Mouse (Mus musculus) heart, postnatal 0 days (tissue): ENCODE measurements around the gene Ooep. TPM values are rescaled to one million over a fixed set of nuclear protein-coding genes. Genes with fewer than 3 reads are reported as not detected.
A peak's percentile ranks its signal among the peaks of the same experiment; 100 is the strongest.
"Not testable (repeated sequence)": the region's sequence is repeated elsewhere in the genome, so short reads cannot be mapped to it uniquely, and the experiment has no call there.

Experiments used
- ATAC-seq: fragments of 200-750 bp; cut with Nextera tagmentation; 2 replicates; pipeline ENCODE4 v1.8.0; 2017; ENCODE audit warnings: low read depth, moderate number of reproducible peaks, moderate library complexity; ENCODE audit not compliant: insufficient read depth
- DNase-seq: peaks from one replicate; pipeline ENCODE4 v3.0.0-alpha.2; 2016; ENCODE audit warnings: low spot score
- H3K27ac ChIP-seq: fragments of 300-500 bp; sonication (generic); 2 replicates; pipeline ENCODE4 v1.5.1; 2014; ENCODE audit warnings: low read depth, mild to moderate bottlenecking
- H3K27me3 ChIP-seq: fragments of 300-500 bp; sonication (generic); 2 replicates; pipeline ENCODE4 v1.6.1; 2014; ENCODE audit warnings: low read length, mixed read lengths; ENCODE audit not compliant: control insufficient read depth, insufficient read depth
- H3K36me3 ChIP-seq: fragments of 300-500 bp; sonication (generic); replicated peaks from 2 replicates; pipeline ENCODE4 v1.6.1; 2014; ENCODE audit warnings: low read length, mixed read lengths; ENCODE audit not compliant: control insufficient read depth, insufficient read depth
- H3K4me1 ChIP-seq: fragments of 300-500 bp; sonication (generic); 2 replicates; pipeline ENCODE4 v1.6.1; 2014; ENCODE audit warnings: antibody characterized with exemption; ENCODE audit not compliant: control insufficient read depth, insufficient read depth
- H3K4me2 ChIP-seq: fragments of 300-500 bp; sonication (generic); 2 replicates; pipeline ENCODE4 v1.6.1; 2014; ENCODE audit warnings: low read depth, mild to moderate bottlenecking, low read length, moderate library complexity
- H3K4me3 ChIP-seq: fragments of 300-500 bp; sonication (generic); 2 replicates; pipeline ENCODE4 v1.5.1; 2014; ENCODE audit warnings: low read depth, low read length
- H3K9ac ChIP-seq: fragments of 300-500 bp; sonication (generic); replicated peaks from 2 replicates; pipeline ENCODE4 v1.6.1; 2014; ENCODE audit warnings: low read depth, low read length, mixed read lengths
- H3K9me3 ChIP-seq: fragments of 300-500 bp; sonication (generic); replicated peaks from 2 replicates; pipeline ENCODE4 v1.6.1; 2016; ENCODE audit warnings: low read length; ENCODE audit not compliant: control insufficient read depth
- CTCF ChIP-seq: IDR thresholded peaks from 2 replicates; pipeline ENCODE4 v1.5.1; 2016; ENCODE audit warnings: antibody characterized with exemption, control low read depth, low read depth
- EP300 ChIP-seq: IDR thresholded peaks from 2 replicates; pipeline ENCODE4 v1.6.1; 2016; ENCODE audit warnings: antibody characterized with exemption, low read depth
- WGBS: fragments of 180-500 bp; shearing (Covaris S2); extraction: QIAGEN DNeasy Blood & Tissue Kit; methylation state at CpG from one replicate; pipeline ENCODE4 v1.1.7; 2014; 5-methylcytosine and 5-hydroxymethylcytosine counted together
- polyA plus RNA-seq: library from polyadenylated mRNA; unstranded; fragments of >200 nt; fragmentation: Nextera tagmentation; extraction: Ambion mirVana; gene quantifications from 2 replicates; pipeline ENCODE4 v1.2.1, GENCODE M21; 2015
- total RNA-seq: library from RNA; depleted of rRNA; stranded (reverse); fragments of >200 nt; gene quantifications from 2 replicates; pipeline ENCODE4 v1.2.3, GENCODE M21; 2014; ENCODE audit warnings: low replicate concordance

The Ooep gene
- total and polyA plus RNA-seq, 2 experiments from 2014 or later: 0.11 to 0.23 TPM

DNA sequence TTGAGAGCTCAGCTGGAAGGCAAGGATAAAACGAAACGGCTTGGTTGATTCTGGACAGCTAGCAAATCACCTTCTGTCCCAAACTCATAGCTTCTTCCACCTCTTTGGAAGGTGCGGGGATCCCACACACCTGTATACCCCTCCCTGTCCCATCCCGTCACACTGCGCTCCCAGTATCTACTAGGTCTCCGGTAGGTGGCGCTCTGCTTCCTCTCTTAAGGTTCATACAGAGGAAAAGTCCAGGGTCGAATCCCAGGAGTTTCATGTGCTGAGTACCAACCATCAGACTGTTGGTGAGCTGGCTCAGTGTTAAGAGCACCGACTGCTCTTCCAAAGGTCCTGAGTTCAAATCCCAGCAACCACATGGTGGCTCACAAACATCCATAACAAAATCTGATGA is 20.5 kb downstream of the Ooep start:
- Histone ChIP-seq H3K4me3 (no peak overlapping the region), H3K27ac (no peak overlapping the region), H3K4me2 (no peak overlapping the region), H3K36me3 (no peaks in the 10 kb centered on the region), H3K9ac (no peak overlapping the region), H3K4me1 (no peaks in the 10 kb centered on the region), H3K27me3 (no peaks in the 10 kb centered on the region), H3K9me3 (no peaks in the 10 kb centered on the region)
- DNase-seq (peak; percentile 49), ATAC-seq (peak; percentile 33; the same call in 1 of the 2 replicates)
- no peak for TF ChIP-seq EP300
- peak; percentile 75 for TF ChIP-seq CTCF
- 7% methylated on average over 9 of the region's 9 CpGs for WGBS

DNA sequence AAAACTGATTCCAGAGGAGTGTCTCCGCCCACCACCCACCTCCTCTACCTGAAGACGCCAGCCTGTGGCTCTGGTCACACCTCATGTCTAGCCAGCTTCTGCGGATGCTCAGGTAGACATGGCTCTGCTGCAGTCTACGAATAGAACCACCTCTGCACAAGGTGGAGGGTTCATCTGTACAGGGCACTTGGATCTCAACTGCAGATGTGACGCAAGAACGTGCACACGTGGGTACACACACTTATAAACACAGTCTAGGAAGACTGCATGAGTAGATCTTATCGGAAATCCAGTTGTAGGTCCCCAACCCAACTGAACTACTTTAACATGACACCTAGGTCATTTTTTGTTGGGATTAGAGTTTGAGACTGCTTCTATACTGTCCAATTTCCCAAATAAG is 22.9 kb downstream of the Ooep start, which contains the start of gene Gsta2:
Gsta2 (minus strand) TSS at position 178 of the 400 bp plus-strand sequence.
- H3K4me3 ChIP-seq: no peak within 1 kb of the TSS
- no peak within 1 kb of the TSS for H3K4me2 ChIP-seq
- H3K9ac ChIP-seq: no peak within 1 kb of the TSS
- no peak within 1 kb of the TSS for H3K27ac ChIP-seq
- DNase-seq (no peak), ATAC-seq (no peak)
- WGBS: 84% methylated on average over 8 of the region's 8 CpGs
- no peaks in the 10 kb centered on the region for H3K36me3 ChIP-seq
- H3K4me1 ChIP-seq: no peaks in the 10 kb centered on the region
- TF ChIP-seq CTCF (no peak), EP300 (no peak)
- no peaks in the 10 kb centered on the region for H3K9me3 ChIP-seq
- H3K27me3 ChIP-seq: no peaks in the 10 kb centered on the region

DNA sequence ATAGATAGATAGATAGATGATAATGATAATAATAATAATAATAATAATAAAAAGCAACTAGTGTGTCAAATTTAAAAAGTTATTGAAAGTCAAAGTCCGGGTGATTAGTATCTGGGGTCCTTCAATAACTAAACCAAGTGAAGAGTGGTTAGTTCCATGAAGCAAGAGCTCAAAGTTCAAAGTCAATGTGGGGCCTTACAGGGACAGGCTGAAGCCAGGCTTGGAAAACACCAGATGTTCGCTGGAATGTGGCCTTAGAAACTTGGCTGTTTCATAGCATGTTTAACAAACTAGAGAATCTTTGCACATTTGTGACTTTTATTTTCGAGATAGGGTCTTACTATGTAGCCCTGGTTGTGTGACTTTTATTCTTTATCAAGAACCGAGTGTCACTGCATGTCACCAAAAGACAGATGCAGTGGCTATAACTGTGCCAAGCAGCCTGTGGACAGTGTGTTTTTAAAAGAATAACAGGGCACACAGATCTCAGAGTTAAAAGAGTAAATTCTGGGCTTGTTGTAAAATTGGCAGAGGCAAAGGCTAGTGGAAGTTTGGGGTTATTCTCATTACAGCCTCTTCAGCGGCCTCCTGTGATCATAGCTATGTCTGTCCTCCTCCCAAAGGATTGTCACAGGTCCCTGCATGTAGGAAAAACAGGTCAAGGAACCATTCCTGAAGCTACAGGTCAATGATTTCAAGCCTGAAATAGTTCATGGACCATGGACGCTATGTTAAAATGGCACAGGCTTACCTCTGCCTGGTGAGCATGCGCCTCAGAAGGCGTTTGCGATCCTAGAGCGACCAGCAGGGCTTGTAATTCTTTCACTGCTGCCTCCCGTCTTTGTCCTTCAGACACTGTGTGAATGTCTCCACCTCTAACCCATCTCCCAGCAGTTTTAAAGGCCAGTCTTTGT is 23.6 kb downstream of the Ooep start:
- Histone ChIP-seq H3K27ac (no peak overlapping the region), H3K4me2 (no peak overlapping the region), H3K9ac (no peak overlapping the region), H3K4me3 (no peak overlapping the region), H3K36me3 (no peaks in the 10 kb centered on the region), H3K4me1 (no peaks in the 10 kb centered on the region), H3K27me3 (no peaks in the 10 kb centered on the region), H3K9me3 (no peaks in the 10 kb centered on the region)
- TF ChIP-seq EP300: no peak
- no peak for TF ChIP-seq CTCF
- ATAC-seq: no peak
- DNase-seq: no peak
- WGBS: 74% methylated on average over 11 of the region's 11 CpGs

DNA sequence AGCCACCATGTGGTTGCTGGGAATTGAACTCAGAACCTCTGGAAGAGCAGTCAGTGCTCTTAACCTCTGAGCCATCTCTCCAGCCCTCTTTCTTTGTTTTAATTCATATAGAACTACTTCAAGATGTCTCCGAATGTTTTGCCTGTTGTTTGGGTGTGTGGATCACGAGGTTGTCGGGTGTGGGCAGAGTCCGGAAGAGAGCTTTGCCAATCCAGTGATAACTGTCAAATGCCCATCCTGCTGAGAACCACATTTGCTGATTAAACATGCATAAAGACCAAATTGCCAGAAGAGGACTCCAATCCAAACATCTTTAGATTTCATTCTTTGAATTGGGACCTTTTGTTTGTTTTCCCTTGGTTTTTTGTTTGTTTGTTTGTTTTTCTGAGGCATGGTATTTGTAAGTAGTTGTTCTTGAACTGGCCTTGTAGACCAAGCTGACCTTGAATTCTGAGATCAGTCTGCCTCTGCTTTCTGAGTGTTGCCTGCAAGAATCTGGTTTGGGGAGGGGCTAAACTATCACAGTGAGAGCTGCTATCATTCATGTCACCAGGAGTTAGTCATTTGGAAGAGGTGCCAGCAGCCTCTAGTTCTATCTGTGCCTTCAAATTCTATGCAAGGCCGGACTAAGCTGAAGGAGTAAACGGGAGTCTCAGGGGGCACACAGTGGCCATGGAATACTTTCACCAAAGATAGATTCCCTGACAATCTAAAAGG is 26.9 kb downstream of the Ooep start:
- ATAC-seq (no peak), DNase-seq (no peak)
- Histone ChIP-seq H3K4me1 (no peaks in the 10 kb centered on the region), H3K27ac (no peak overlapping the region), H3K4me2 (no peak overlapping the region), H3K36me3 (no peaks in the 10 kb centered on the region), H3K9me3 (no peaks in the 10 kb centered on the region), H3K9ac (no peak overlapping the region), H3K27me3 (no peaks in the 10 kb centered on the region), H3K4me3 (no peak overlapping the region)
- WGBS: 72% methylated on average over 6 of the region's 6 CpGs
- TF ChIP-seq CTCF (no peak), EP300 (no peak)

DNA sequence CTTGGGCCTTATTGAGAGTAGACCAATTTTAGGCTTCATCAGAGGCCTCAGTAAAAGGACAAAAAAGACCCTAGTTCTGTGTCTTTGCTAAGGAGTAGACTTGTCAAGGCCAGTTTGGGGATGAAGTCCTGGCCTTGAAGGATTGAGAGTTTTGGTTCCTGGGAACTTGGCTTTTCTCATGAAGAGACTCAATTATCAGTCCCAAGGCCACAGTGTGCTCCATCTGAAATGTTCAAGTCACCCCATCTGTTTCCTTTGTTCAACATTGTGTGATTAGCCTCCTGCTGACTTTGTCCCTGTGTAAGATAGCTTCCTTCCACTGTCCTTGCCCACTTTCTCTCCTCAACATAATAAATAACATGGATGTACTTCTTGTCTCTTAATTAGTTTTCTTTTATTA is 28.5 kb downstream of the Ooep start:
- not testable (repeated sequence) for H3K9ac ChIP-seq, H3K4me2 ChIP-seq, H3K27me3 ChIP-seq, H3K36me3 ChIP-seq, H3K4me1 ChIP-seq, DNase-seq, H3K27ac ChIP-seq, ATAC-seq, H3K9me3 ChIP-seq, H3K4me3 ChIP-seq

DNA sequence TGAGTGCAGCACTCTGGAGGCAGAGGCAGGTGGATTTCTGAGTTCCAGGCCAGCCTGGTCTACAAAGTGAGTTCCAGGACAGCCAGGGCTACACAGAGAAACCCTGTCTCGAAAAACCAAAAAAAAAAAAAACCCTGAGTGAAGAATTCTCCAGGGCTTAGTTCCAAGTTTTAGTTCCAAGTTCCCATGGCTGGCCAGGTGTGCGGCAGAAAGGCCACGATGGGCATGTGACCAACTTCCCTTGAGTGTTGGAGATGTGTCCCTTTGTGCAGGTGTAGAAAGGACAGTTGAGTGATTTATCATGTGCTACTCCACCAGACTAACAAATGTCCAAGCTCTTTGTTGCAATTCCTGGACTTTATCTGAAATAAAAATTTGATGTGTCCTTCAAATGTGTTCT is 29.4 kb downstream of the Ooep start:
- not testable (repeated sequence) for H3K27me3 ChIP-seq, H3K36me3 ChIP-seq, H3K9ac ChIP-seq, ATAC-seq, H3K4me3 ChIP-seq, H3K9me3 ChIP-seq, H3K4me2 ChIP-seq, H3K4me1 ChIP-seq, DNase-seq, H3K27ac ChIP-seq
- 80% methylated on average over 3 of the region's 3 CpGs for WGBS

DNA sequence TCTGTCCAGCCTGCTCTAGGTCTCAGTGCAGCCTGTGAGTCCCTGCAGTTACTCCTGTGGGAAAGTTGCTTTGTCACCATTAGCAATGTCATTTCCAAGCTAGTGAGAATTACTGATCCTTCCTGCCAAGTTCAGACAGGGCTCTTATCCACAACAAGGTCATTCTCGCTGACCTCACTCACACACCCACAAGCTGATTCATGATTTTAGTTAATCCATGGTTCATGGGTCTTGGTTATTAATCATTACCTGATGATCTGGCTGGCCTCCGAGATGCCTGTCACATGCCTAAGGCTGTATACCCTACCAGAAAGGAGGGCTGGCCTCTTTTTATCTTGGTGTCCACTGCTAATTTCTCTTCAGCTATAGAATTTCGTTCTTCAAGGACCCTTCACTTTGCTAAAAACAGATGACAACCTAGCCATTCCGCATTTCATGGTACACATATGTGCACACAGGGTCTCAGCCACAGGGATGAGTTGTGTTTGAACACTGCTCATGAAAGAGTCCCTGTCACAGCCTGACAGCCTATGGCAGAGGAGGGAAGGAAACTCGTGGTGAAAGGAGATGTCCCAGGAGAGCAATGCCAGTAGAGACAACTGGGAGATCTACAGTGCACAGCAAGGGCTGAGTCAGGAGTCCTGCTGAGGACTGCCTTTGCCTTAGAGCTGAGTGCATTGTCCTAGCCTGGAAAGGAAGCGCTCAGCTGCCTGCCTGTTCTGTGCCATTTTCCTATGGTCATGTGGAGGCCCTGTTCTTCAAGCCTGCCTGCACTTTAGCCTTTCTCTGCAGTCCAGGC is 30.1 kb downstream of the Ooep start:
- ATAC-seq, H3K27ac ChIP-seq, H3K36me3 ChIP-seq, DNase-seq, H3K4me2 ChIP-seq, H3K9ac ChIP-seq, H3K4me1 ChIP-seq, H3K9me3 ChIP-seq, H3K27me3 ChIP-seq, H3K4me3 ChIP-seq: not testable (repeated sequence)
- WGBS: 57% methylated on average over 6 of the region's 6 CpGs
